Mouse (Mus musculus) cortical plate, adult 2 months (tissue): ENCODE measurements at regions not wholly inside any gene's neighbourhood (a gene's known extent, or its start where the extent isn't known, plus 50 kb on each side); places are given as distances from the start of the nearest gene placed in this dataset.

Experiments used
- H3K27ac ChIP-seq: fragments of 200-500 bp; 2 replicates; pipeline ENCODE4 v1.5.1; 2012; ENCODE audit warnings: low read length, control low read depth, inconsistent platforms; ENCODE audit not compliant: insufficient read depth
- H3K4me1 ChIP-seq: fragments of 200-500 bp; 2 replicates; pipeline ENCODE4 v1.6.1; 2011; ENCODE audit warnings: low read length; ENCODE audit not compliant: control insufficient read depth, insufficient read depth
- H3K4me3 ChIP-seq: fragments of 200-500 bp; 2 replicates; pipeline ENCODE4 v1.5.1; 2011; ENCODE audit warnings: mild to moderate bottlenecking, low read length, control low read depth; ENCODE audit not compliant: insufficient read depth
- CTCF ChIP-seq: fragments of 200-500 bp; IDR thresholded peaks from 2 replicates; pipeline ENCODE4 v1.5.1; 2011; ENCODE audit warnings: mild to moderate bottlenecking, control low read depth, low read length; ENCODE audit not compliant: insufficient read depth; ENCODE audit errors: extremely low read depth
- POLR2A ChIP-seq: fragments of 200-500 bp; IDR thresholded peaks from 2 replicates; pipeline ENCODE4 v1.6.1; 2011; ENCODE audit warnings: mild to moderate bottlenecking, low read length, control low read depth; ENCODE audit not compliant: insufficient read depth; ENCODE audit errors: extremely low read depth

DNA sequence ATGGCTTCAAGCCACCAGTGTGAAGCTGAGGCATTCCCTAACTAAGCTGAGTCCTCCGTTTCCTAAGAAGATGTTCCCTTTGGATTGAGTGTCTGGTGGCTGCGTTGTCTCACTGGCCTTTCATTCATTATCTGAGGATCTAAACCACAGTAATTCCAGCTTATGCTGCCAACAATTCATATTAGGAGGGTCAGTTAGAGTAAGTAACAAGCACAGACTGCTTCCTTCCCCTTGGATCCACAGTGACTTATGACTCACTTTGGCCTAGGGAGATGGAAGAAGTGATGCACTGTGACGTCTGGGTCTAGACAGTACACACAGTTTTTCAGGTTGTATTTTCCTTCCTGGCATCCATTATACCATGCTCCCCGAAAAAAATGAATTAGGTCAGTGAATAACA, 57.8 kb upstream of the Npy start:
- H3K4me3 ChIP-seq = no peak overlapping the region
- no peaks in the 10 kb centered on the region for H3K4me1 ChIP-seq
- TF ChIP-seq CTCF = no peak
- no peak for TF ChIP-seq POLR2A
- no peak overlapping the region for H3K27ac ChIP-seq

DNA sequence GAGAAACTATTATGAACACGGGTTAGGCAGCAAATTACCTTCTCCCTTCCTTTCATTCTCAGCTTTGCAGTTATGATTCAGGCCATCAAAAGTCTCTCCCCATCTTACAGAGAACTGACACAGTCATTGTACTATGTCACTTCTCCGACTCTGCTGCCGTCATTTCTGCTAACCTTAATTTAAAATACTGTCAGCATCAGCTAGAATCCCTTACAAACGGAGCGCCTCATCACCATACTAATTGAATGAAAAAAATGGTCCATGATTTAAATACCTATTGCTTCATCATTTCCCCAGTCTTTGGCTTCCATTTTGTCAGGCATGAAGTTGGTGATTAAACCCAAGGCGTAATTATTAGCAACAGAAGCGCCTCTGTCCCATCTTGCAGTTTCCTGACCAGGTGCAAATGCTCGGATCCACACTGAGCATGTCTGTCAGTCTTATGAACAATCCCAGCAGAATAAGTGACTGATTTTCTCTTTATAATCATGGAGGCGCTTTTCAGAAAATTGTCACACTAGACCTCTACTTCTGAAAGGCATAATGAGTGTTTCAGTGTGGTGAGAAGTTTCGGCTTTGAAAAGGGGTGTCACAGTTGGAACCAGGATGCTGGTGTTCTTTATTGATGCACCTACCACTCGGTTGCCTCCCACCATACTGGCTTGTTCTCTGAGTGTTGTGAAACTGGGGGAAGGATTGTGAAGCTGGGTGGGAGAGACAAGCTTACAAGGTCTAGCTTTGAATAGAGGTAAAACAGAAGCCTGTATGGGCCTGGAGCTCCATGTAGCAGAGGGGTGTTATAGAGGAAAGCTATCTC, 52.4 kb upstream of the Npy start:
- Histone ChIP-seq H3K4me1 (no peaks in the 10 kb centered on the region), H3K4me3 (no peak overlapping the region), H3K27ac (no peak overlapping the region)
- TF ChIP-seq POLR2A (no peak), CTCF (no peak)
